Mouse (Mus musculus) limb, embryonic 12.5 days (tissue): ENCODE measurements around the gene Slc16a5. TPM values are rescaled to one million over a fixed set of nuclear protein-coding genes. Genes with fewer than 3 reads are reported as not detected.
"Not testable (repeated sequence)": the region's sequence is repeated elsewhere in the genome, so short reads cannot be mapped to it uniquely, and the experiment has no call there.

Experiments
- ATAC-seq: fragments of 200-750 bp; cut with Nextera tagmentation; 2 replicates; pipeline ENCODE4 v1.8.0; 2017; ENCODE audit warnings: low read depth, moderate TSS enrichment; ENCODE audit not compliant: insufficient number of reproducible peaks, insufficient read depth, low FRiP score, low TSS enrichment
- H3K27ac ChIP-seq: fragments of 300-500 bp; sonication (generic); 2 replicates; pipeline ENCODE4 v1.5.1; 2016; ENCODE audit warnings: mild to moderate bottlenecking, moderate library complexity
- H3K27me3 ChIP-seq: fragments of 300-500 bp; sonication (generic); 2 replicates; pipeline ENCODE4 v1.6.1; 2016; ENCODE audit warnings: mild to moderate bottlenecking, moderate library complexity
- H3K36me3 ChIP-seq: fragments of 300-500 bp; sonication (generic); 2 replicates; pipeline ENCODE4 v1.6.1; 2016; ENCODE audit warnings: mild to moderate bottlenecking, moderate library complexity
- H3K4me1 ChIP-seq: fragments of 300-500 bp; sonication (generic); replicated peaks from 2 replicates; pipeline ENCODE4 v1.6.1; 2016
- H3K4me2 ChIP-seq: fragments of 300-500 bp; sonication (generic); 2 replicates; pipeline ENCODE4 v1.6.1; 2016; ENCODE audit warnings: mild to moderate bottlenecking, moderate library complexity
- H3K4me3 ChIP-seq: fragments of 300-500 bp; sonication (generic); replicated peaks from 2 replicates; pipeline ENCODE4 v1.5.1; 2016; ENCODE audit warnings: mild to moderate bottlenecking
- H3K9ac ChIP-seq: fragments of 300-500 bp; sonication (generic); replicated peaks from 2 replicates; pipeline ENCODE4 v1.6.1; 2016; ENCODE audit warnings: mild to moderate bottlenecking, moderate library complexity
- H3K9me3 ChIP-seq: fragments of 300-500 bp; sonication (generic); 2 replicates; pipeline ENCODE4 v1.6.1; 2016; ENCODE audit warnings: mild to moderate bottlenecking, moderate library complexity
- WGBS: fragments of 180-500 bp; shearing (Covaris S2); methylation state at CpG from one replicate; pipeline ENCODE4 v1.1.7; 2016; 5-methylcytosine and 5-hydroxymethylcytosine counted together
- polyA plus RNA-seq: library from polyadenylated mRNA; unstranded; fragments of >200 nt; fragmentation: Nextera tagmentation; extraction: Ambion mirVana; gene quantifications from 2 replicates; pipeline ENCODE4 v1.2.1, GENCODE M21; 2016

Slc16a5 gene
- polyA plus RNA-seq, 1 experiment from 2014 or later: not detected

DNA sequence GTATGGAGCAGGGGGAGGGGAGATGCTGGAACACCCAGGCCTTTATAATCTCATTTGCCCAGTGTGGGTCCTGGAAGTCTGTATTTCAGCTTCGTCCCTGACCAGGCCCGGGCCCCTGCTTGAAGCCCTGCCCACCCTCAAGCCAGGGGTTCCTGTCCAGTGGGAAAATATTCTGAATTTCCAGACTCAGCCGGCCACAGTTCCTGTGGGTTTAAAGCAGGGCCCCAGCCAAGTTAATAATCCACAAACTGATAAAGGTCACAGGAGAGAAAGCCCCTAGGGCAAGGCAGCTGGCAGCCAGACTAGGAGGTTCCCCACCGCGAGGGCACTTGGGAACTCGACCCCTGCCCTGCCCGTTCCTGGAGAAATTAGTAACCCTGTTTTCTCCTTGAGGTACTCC lies 13.3 kb upstream of the Slc16a5 start:
- no peak overlapping the region for H3K4me2 ChIP-seq
- H3K4me1 ChIP-seq: 0 out of 2 replicates have a peak, but pooled peaks cover 14% of the 10 kb centered on the region
- no peaks in the 10 kb centered on the region for H3K36me3 ChIP-seq
- H3K4me3 ChIP-seq: no peak overlapping the region
- H3K27ac ChIP-seq: no peak overlapping the region
- no peak for ATAC-seq
- no peaks in the 10 kb centered on the region; the same call in 1 of the 2 replicates for H3K27me3 ChIP-seq
- H3K9me3 ChIP-seq: no peaks in the 10 kb centered on the region
- H3K9ac ChIP-seq: no peak overlapping the region
- 37% methylated on average over 7 of the region's 7 CpGs for WGBS

DNA sequence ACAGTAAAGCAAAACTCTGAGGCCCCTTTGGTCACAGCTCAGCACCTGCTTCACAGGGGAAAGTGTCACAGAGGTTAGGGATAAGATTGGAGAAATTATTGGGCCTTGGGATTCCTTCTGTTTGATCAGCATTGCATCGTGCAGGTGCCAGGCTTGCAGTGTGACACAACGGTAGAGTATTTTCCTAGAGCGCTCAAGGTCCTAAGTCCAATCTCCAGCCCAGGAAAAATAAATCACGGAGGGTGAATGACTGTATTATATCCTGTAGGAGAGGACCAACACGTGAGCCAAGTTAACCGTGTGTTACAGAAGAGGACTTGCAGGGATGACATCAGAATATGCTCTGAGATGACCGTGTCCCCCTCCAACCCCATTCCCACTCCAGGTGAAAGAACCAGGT lies 12.1 kb upstream of the Slc16a5 start:
- Histone ChIP-seq H3K4me3 (no peak overlapping the region), H3K4me2 (no peak overlapping the region), H3K27me3 (no peaks in the 10 kb centered on the region), H3K9me3 (no peaks in the 10 kb centered on the region), H3K36me3 (no peaks in the 10 kb centered on the region), H3K4me1 (0 out of 2 replicates have a peak, but pooled peaks cover 14% of the 10 kb centered on the region), H3K27ac (no peak overlapping the region), H3K9ac (no peak overlapping the region)
- 93% methylated on average over 7 of the region's 7 CpGs for WGBS
- no peak for ATAC-seq

DNA sequence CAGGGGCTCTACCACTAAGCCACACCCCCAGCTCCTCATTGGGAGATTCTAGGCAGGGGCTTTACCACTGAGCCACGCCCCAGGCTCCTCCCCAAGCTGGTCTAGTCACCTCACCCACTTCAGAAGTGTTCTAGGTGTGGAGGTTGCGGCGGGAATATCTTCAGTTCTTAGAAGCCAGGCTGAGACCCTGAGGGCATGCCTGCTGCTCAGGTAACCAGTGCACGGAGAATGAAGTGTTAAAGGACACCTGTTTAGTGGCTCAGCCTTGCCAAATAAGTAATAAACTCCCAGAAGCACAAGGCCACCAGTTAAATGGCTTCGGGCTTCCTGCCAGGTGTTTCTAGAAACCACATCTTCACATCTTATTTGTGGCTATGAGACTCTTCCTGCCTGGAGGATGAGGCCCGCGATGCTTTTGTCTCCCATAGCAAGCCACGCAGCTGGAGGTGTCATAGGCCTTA lies 10.5 kb upstream of the Slc16a5 start:
- no peak for ATAC-seq
- no peaks in the 10 kb centered on the region for H3K36me3 ChIP-seq
- H3K9ac ChIP-seq: no peak overlapping the region
- H3K9me3 ChIP-seq: no peaks in the 10 kb centered on the region
- no peak overlapping the region for H3K4me3 ChIP-seq
- H3K4me2 ChIP-seq: no peak overlapping the region
- H3K27me3 ChIP-seq: no peaks in the 10 kb centered on the region
- no peak overlapping the region for H3K27ac ChIP-seq
- WGBS: 76% methylated on average over 8 of the region's 8 CpGs
- 0 out of 2 replicates have a peak, but pooled peaks cover 11% of the 10 kb centered on the region for H3K4me1 ChIP-seq

DNA sequence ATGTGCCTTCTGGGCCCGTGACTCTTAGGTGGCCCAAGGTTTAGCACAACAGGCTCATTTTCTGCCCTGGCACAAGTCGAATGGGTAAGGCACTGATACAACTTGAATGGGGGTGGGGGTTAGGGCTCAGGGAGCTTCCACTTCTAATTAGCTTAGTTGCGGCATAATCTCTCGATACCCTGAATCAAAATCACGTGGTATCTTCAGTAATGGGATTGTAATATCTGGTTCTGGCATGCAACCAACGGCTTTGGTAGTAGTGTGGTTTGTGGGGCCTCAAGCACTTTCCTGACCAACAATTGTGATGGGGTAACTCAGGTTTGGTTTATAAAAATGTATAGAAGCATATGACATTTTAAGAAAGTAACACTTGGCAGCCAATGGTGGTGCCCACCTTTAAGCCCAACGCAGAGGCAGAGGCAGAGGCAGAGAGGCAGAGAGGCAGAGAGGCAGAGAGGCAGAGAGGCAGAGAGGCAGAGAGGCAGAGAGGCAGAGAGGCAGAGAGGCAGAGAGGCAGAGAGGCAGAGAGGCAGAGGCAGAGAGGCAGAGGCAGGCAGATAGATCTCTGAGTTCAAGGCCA lies 9.9 kb upstream of the Slc16a5 start:
- no peak overlapping the region for H3K4me2 ChIP-seq
- ATAC-seq: no peak
- H3K4me1 ChIP-seq: 0 out of 2 replicates have a peak, but pooled peaks cover 10% of the 10 kb centered on the region
- H3K27me3 ChIP-seq: no peaks in the 10 kb centered on the region
- no peaks in the 10 kb centered on the region for H3K9me3 ChIP-seq
- no peaks in the 10 kb centered on the region for H3K36me3 ChIP-seq
- H3K9ac ChIP-seq: no peak overlapping the region
- H3K4me3 ChIP-seq: no peak overlapping the region
- 86% methylated on average over 7 of the region's 7 CpGs for WGBS
- H3K27ac ChIP-seq: no peak overlapping the region

DNA sequence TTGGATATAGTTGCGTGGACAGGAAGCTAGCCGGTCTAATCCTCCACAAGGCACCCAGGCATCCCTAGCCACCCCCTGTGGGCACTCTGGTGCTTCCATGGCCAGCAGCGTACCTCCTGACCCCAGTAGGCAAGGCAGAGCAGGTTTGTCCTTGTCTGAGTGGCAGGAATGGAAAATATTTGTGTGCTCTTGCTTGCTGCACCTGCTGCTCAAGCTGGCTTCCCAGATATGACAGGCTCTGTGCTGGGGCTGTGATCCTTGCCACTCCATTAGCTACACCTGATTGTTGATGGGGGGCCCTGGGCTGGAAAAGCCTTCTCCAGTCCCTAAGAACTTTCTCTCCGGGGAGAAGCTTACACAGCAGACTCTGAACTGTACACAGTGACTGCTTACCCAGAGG lies 9.0 kb upstream of the Slc16a5 start:
- H3K4me3 ChIP-seq: no peak overlapping the region
- H3K4me1 ChIP-seq: 0 out of 2 replicates have a peak, but pooled peaks cover 10% of the 10 kb centered on the region
- ATAC-seq: no peak
- H3K4me2 ChIP-seq: no peak overlapping the region
- H3K9me3 ChIP-seq: no peaks in the 10 kb centered on the region
- no peak overlapping the region for H3K9ac ChIP-seq
- no peak overlapping the region for H3K27ac ChIP-seq
- WGBS: 76% methylated on average over 4 of the region's 4 CpGs
- H3K36me3 ChIP-seq: no peaks in the 10 kb centered on the region
- no peaks in the 10 kb centered on the region for H3K27me3 ChIP-seq

DNA sequence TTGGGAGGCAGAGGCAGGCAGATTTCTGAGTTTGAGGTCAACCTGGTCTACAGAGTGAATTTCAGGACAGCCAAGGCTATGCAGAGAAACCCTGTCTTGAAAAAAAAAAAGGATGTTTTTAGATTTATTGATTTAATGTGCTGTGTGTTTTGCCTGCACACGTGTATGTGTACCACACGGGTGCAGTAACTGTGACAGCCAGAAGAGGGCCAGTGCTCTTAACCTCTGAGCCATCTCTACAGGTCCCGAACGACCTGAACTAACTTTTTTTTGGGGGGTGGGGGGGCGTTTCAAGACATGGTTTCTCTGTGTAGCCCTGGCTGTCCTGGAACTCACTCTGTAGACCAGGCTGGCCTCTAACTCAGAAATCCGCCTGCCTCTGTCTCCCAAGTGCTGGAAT lies 7.5 kb upstream of the Slc16a5 start:
- not testable (repeated sequence) for H3K4me2 ChIP-seq, H3K4me1 ChIP-seq, H3K27me3 ChIP-seq, H3K9ac ChIP-seq, H3K27ac ChIP-seq, ATAC-seq, H3K4me3 ChIP-seq, H3K36me3 ChIP-seq, H3K9me3 ChIP-seq
- WGBS: 86% methylated on average over 6 of the region's 6 CpGs

DNA sequence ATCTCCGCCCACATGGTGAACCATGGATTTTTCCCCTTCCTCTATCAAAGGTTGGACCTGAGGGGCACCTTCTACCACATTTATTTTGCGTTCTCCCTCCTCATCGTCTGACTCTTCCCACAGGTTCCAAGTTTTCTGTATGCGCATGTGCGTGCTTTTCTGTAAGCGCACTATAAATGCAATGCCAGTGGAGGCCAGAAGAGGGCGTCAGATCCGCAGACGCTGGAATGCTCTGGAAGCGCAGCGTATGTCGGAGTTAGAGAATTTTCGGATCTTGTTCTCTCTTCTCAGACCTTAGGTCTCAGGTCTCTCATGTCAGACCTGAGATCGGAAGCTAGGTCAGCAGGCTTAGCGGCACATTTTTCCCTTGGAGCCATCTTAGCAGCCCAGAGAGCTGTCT lies 6.7 kb upstream of the Slc16a5 start:
- WGBS: 84% methylated on average over 15 of the region's 15 CpGs

DNA sequence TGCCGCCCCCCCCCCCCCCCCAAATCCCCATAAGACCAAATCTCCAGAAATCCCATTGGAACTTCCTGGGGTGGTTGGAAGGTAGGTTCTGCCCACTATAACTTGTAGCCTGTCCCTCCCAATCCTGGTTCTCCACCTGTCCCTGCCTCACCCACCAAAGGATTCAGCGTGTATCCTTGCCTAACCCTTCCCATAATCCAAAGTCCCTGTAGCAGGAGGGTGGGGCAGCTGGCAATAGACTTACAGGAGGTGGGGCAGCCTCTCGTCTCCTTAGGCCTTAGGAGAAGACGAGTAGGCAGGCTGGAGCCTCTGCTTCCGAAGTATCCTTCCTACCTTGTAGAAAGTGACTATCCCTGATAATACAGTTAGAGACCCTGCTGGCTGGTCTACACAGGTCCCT lies 6.1 kb upstream of the Slc16a5 start:
- WGBS: 93% methylated on average over 5 of the region's 5 CpGs
- Histone ChIP-seq H3K36me3 (no peaks in the 10 kb centered on the region), H3K4me3 (no peak overlapping the region), H3K27me3 (no peaks in the 10 kb centered on the region), H3K9me3 (no peaks in the 10 kb centered on the region), H3K4me1 (0 out of 2 replicates have a peak, but pooled peaks cover 4% of the 10 kb centered on the region), H3K4me2 (no peak overlapping the region), H3K27ac (no peak overlapping the region), H3K9ac (no peak overlapping the region)
- ATAC-seq: no peak

More for the DNA sequence above, 6.7 kb upstream of the Slc16a5 start:
- H3K4me3 ChIP-seq: no peak overlapping the region
- H3K36me3 ChIP-seq: no peaks in the 10 kb centered on the region
- no peak overlapping the region for H3K9ac ChIP-seq
- H3K9me3 ChIP-seq: no peaks in the 10 kb centered on the region
- H3K4me1 ChIP-seq: 0 out of 2 replicates have a peak, but pooled peaks cover 4% of the 10 kb centered on the region
- no peak overlapping the region for H3K4me2 ChIP-seq
- H3K27me3 ChIP-seq: no peaks in the 10 kb centered on the region
- no peak for ATAC-seq
- H3K27ac ChIP-seq: no peak overlapping the region

DNA sequence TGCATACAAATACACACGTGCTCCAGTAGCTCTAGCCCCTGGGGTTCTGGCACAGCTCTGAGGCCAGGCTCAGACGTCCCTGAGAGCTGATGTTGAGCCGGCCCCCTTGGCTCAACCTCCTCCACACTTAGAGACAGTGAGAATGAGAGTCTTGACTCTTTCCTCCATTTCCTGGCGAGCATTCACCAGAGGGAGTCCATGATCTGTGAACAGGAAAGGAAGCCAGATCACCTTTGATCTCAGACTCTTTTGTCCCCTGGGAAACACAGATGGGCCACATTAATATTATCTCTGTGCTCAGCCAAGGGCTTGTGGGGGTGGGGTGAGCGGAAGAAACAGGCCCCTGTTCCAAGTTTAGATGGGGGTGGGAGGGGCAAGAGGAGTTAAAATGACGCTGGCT lies 4.9 kb upstream of the Slc16a5 start:
- H3K4me2 ChIP-seq: no peak overlapping the region
- no peaks in the 10 kb centered on the region for H3K9me3 ChIP-seq
- 30% methylated on average over 6 of the region's 6 CpGs for WGBS
- no peak for ATAC-seq
- no peak overlapping the region for H3K4me3 ChIP-seq
- H3K27ac ChIP-seq: no peak overlapping the region
- H3K36me3 ChIP-seq: no peaks in the 10 kb centered on the region
- H3K27me3 ChIP-seq: peaks cover 3% of the 10 kb centered on the region; the same call in 1 of the 2 replicates
- no peak overlapping the region for H3K9ac ChIP-seq
- peaks cover 2% of the 10 kb centered on the region; the same call in 1 of the 2 replicates for H3K4me1 ChIP-seq

DNA sequence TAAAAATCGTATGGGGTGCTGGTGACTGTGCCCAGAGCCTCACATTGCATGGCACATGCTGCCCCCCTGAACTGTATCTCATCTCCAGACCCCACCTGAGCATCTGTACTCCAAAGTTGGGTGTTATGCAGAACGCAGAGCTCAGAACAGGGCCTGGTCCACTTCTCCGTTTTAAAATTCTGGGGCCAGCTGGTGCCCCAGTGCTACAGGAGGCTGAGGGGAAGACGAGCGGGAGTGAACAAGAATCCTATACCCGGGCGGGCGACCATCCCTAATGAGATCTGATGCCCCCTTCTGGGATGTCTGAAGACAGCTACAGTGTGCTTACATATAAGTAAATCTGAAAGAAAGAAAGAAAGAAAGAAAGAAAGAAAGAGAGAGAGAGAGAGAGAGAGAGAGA lies 1.3 kb upstream of the Slc16a5 start:
- Histone ChIP-seq H3K9ac (no peak overlapping the region), H3K27ac (no peak overlapping the region), H3K4me1 (peaks cover 5% of the 10 kb centered on the region; the same call in 1 of the 2 replicates), H3K4me2 (no peak overlapping the region), H3K9me3 (no peaks in the 10 kb centered on the region), H3K27me3 (peaks cover 6% of the 10 kb centered on the region; the same call in 1 of the 2 replicates), H3K4me3 (no peak overlapping the region), H3K36me3 (no peaks in the 10 kb centered on the region)
- WGBS: 29% methylated on average over 8 of the region's 8 CpGs
- no peak for ATAC-seq

DNA sequence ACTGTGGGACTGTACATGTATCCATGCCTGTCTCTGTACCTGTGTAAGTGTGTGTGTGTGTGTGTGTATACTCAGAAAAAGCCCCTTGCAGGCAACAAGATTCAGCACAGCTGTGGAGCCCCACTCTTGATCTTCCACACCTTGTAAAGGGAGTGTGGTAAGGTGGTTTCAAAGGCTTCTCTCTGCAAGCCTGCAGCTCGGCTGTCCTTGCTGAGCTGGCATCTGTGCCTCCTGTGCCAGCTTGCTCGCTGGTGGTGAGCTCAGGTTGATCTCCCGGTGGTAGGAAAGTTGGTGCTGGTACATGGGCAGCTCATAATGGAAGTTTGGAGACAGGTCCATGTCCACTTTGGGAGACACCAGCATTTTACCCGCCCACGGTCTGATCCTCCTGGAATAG lies 430 bp upstream of the Slc16a5 start:
- Histone ChIP-seq H3K27me3 (peaks cover 8% of the 10 kb centered on the region; the same call in 1 of the 2 replicates), H3K36me3 (no peaks in the 10 kb centered on the region), H3K4me3 (no peak overlapping the region), H3K9ac (no peak overlapping the region), H3K4me2 (no peak overlapping the region), H3K4me1 (peaks cover 8% of the 10 kb centered on the region), H3K9me3 (no peaks in the 10 kb centered on the region), H3K27ac (no peak overlapping the region)
- ATAC-seq: no peak
- 76% methylated on average over 5 of the region's 5 CpGs for WGBS

DNA sequence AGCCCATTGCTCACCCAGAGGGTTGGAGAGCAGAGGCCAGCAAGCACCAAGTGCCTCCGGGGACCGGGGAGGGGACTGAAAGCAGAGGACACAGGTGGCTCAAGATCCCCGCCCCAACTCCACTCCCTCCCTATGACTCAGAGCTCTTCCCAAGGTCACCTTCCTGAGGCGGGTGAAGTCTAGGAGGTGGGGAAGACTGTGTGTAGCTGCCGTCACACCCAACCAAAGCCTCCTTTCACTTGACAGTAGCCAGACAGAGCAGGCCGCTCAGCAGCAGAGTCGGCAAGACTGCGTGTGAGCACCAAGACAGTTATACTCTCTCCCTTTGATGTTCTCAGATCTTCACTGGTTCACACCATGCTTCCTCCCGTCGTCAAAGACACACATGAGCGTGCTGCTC lies 1.1 kb downstream of the Slc16a5 start:
- ATAC-seq: no peak
- no peak overlapping the region for H3K9ac ChIP-seq
- 56% methylated on average over 11 of the region's 11 CpGs for WGBS
- H3K4me1 ChIP-seq: peaks cover 14% of the 10 kb centered on the region
- no peaks in the 10 kb centered on the region for H3K36me3 ChIP-seq
- H3K27me3 ChIP-seq: peaks cover 10% of the 10 kb centered on the region; the same call in 1 of the 2 replicates
- no peak overlapping the region for H3K4me3 ChIP-seq
- no peak overlapping the region for H3K4me2 ChIP-seq
- no peaks in the 10 kb centered on the region for H3K9me3 ChIP-seq
- no peak overlapping the region for H3K27ac ChIP-seq
